Mouse (Mus musculus): ENCODE measurements around the gene Scn1b. TPM values are rescaled to one million over a fixed set of nuclear protein-coding genes. Genes with fewer than 3 reads are reported as not detected.

Scn1b gene
- polyA plus RNA-seq, 1 experiment from 2014 or later, result 1.0 TPM

Other genes starting within 250 kb of the Scn1b start
- 0.65 TPM in 1 of 2 replicates, not detected in the other for gene Cd22, start 246.7 kb downstream of the Scn1b start, polyA plus RNA-seq (2014; fragmentation: Nextera tagmentation; extraction: Ambion mirVana)
- 0.21 and 0.27 TPM in 2 replicates for gene Mag, start 212.1 kb downstream of the Scn1b start, polyA plus RNA-seq (2014; fragmentation: Nextera tagmentation; extraction: Ambion mirVana)
- gene Hamp2, start 202.3 kb downstream of the Scn1b start, polyA plus RNA-seq (2014; fragmentation: Nextera tagmentation; extraction: Ambion mirVana), result not detected in 2 replicates
- gene Hamp, start 183.0 kb downstream of the Scn1b start, polyA plus RNA-seq (2014; fragmentation: Nextera tagmentation; extraction: Ambion mirVana), result not detected in 2 replicates
- gene Usf2, start 170.2 kb downstream of the Scn1b start, polyA plus RNA-seq (2014; fragmentation: Nextera tagmentation; extraction: Ambion mirVana), result 25.5 and 29.7 TPM in 2 replicates
- gene Lsr, start 153.5 kb downstream of the Scn1b start, polyA plus RNA-seq (2014; fragmentation: Nextera tagmentation; extraction: Ambion mirVana), result 25.7 and 27.5 TPM in 2 replicates
- 0.81 and 1.2 TPM in 2 replicates for gene Fam187b, start 153.2 kb downstream of the Scn1b start, polyA plus RNA-seq (2014; fragmentation: Nextera tagmentation; extraction: Ambion mirVana)
- gene Fxyd5, start 84.5 kb downstream of the Scn1b start, polyA plus RNA-seq (2014; fragmentation: Nextera tagmentation; extraction: Ambion mirVana), result 10.8 and 11.5 TPM in 2 replicates
- gene Fxyd7, start 75.5 kb downstream of the Scn1b start, polyA plus RNA-seq (2014; fragmentation: Nextera tagmentation; extraction: Ambion mirVana), result 2.9 and 3.1 TPM in 2 replicates
- 12.5 and 13.7 TPM in 2 replicates for gene Fxyd1, start 69.8 kb downstream of the Scn1b start, polyA plus RNA-seq (2014; fragmentation: Nextera tagmentation; extraction: Ambion mirVana)
- 0.10 and 0.23 TPM in 2 replicates for gene Lgi4, start 67.7 kb downstream of the Scn1b start, polyA plus RNA-seq (2014; fragmentation: Nextera tagmentation; extraction: Ambion mirVana)
- 12.9 and 17.5 TPM in 2 replicates for gene Fxyd3, start 50.3 kb downstream of the Scn1b start, polyA plus RNA-seq (2014; fragmentation: Nextera tagmentation; extraction: Ambion mirVana)
- 2.2 and 2.3 TPM in 2 replicates for gene Hpn, start 11.7 kb downstream of the Scn1b start, polyA plus RNA-seq (2014; fragmentation: Nextera tagmentation; extraction: Ambion mirVana)
- gene Gramd1a, start 28.9 kb upstream of the Scn1b start, polyA plus RNA-seq (2014; fragmentation: Nextera tagmentation; extraction: Ambion mirVana), result 86.9 and 87.2 TPM in 2 replicates
- gene Scgb2b2, start 163.5 kb upstream of the Scn1b start, polyA plus RNA-seq (2014; fragmentation: Nextera tagmentation; extraction: Ambion mirVana), result not detected in 2 replicates
- gene Scgb1b2, start 164.8 kb upstream of the Scn1b start, polyA plus RNA-seq (2014; fragmentation: Nextera tagmentation; extraction: Ambion mirVana), result not detected in 2 replicates
- gene Scgb2b3, start 235.1 kb upstream of the Scn1b start, polyA plus RNA-seq (2014; fragmentation: Nextera tagmentation; extraction: Ambion mirVana), result not detected in 2 replicates
- gene Scgb1b3, start 248.6 kb upstream of the Scn1b start, polyA plus RNA-seq (2014; fragmentation: Nextera tagmentation; extraction: Ambion mirVana), result not detected in 2 replicates

Measured in limb, embryonic 11.5 days (tissue).